Mouse (Mus musculus) stomach, embryonic 14.5 days (tissue): ENCODE results near the gene 1700029P11Rik. TPM values are rescaled to one million over a fixed set of nuclear protein-coding genes. Genes with fewer than 3 reads are reported as not detected.

Experiments
- ATAC-seq: fragments of 200-750 bp; cut with Nextera tagmentation; 2 replicates; pipeline ENCODE4 v1.8.0; 2017; ENCODE audit warnings: low read depth, moderate TSS enrichment; ENCODE audit not compliant: insufficient number of reproducible peaks, insufficient read depth, low FRiP score
- H3K27ac ChIP-seq: fragments of 300-500 bp; sonication (generic); 2 replicates; pipeline ENCODE4 v1.5.1; 2014; ENCODE audit warnings: mild to moderate bottlenecking, low read length, moderate library complexity, mixed read lengths
- H3K27me3 ChIP-seq: fragments of 300-500 bp; sonication (generic); 2 replicates; pipeline ENCODE4 v1.6.1; 2014; ENCODE audit warnings: low read length, control low read depth, mixed read lengths; ENCODE audit not compliant: control insufficient read depth, insufficient read depth
- H3K36me3 ChIP-seq: fragments of 300-500 bp; sonication (generic); 2 replicates; pipeline ENCODE4 v1.6.1; 2014; ENCODE audit warnings: mild to moderate bottlenecking, control low read depth, low read length, moderate library complexity, mixed read lengths; ENCODE audit not compliant: control insufficient read depth, insufficient read depth
- H3K4me1 ChIP-seq: fragments of 300-500 bp; sonication (generic); 2 replicates; pipeline ENCODE4 v1.6.1; 2014; ENCODE audit warnings: low read length, control low read depth, mixed read lengths; ENCODE audit not compliant: control insufficient read depth, insufficient read depth
- H3K4me2 ChIP-seq: fragments of 300-500 bp; sonication (generic); replicated peaks from 2 replicates; pipeline ENCODE4 v1.6.1; 2014; ENCODE audit warnings: low read depth, low read length, control low read depth
- H3K4me3 ChIP-seq: fragments of 300-500 bp; sonication (generic); 2 replicates; pipeline ENCODE4 v1.5.1; 2014; ENCODE audit warnings: low read depth, low read length, control low read depth
- H3K9ac ChIP-seq: fragments of 300-500 bp; sonication (generic); replicated peaks from 2 replicates; pipeline ENCODE4 v1.6.1; 2014; ENCODE audit warnings: low read depth, mild to moderate bottlenecking, control low read depth, low read length, moderate library complexity, mixed read lengths
- H3K9me3 ChIP-seq: fragments of 300-500 bp; sonication (generic); 2 replicates; pipeline ENCODE4 v1.6.1; 2016; ENCODE audit warnings: low read depth, low read length, control low read depth; ENCODE audit not compliant: control insufficient read depth
- WGBS: fragments of 180-500 bp; shearing (Covaris S2); extraction: QIAGEN DNeasy Blood & Tissue Kit; methylation state at CpG from one replicate; pipeline ENCODE4 v1.1.7; 2014; 5-methylcytosine and 5-hydroxymethylcytosine counted together
- polyA plus RNA-seq: library from polyadenylated mRNA; unstranded; fragments of >200 nt; fragmentation: Nextera tagmentation; extraction: Ambion mirVana; gene quantifications from 2 replicates; pipeline ENCODE4 v1.2.1, GENCODE M21; 2014

The 1700029P11Rik gene
- polyA plus RNA-seq, 1 experiment from 2014 or later: not detected

DNA sequence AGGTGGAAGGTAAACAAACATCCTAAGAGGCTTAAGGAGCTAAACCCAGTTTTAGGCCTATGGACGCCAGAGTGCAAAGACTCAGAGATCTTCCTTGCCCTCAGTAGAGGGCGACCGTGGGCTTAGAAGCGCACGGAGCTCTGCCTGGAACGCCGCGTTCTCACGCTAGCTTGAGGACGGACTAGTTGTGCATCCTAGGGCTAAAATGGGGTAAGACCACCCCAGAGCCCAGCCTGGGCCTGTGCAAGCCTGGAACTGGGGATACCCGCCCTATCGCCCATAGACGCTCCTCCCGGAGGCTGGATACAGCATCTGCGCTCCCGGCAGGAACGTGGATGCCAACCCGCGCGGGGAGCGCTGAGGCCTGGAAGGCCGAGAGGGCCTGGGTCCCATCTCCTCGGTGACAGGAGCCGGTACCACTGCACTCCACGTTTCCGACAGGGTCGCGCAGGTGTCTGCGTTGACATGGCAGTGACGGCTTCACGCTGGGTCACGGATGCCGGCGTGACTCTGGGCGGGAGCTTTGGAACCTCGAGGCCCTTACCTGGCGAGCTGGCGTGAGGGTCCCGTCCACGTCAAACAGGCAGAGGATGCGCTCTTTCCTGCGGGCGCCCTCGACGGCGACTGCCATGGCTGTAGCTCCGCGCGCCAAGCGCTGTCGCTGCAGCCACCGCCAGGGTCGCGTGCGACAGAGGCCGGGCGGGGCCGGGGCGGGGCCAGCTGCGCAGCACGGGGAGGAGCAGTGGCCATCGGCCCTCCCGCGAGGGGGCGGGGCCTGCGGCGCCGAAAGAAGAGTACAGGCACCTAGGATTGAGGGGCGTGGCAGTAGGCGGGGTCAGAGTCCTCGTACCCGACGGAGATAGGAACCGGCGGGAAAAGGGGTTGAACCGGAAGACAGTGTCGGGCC is 19.9 kb upstream of the 1700029P11Rik start, which contains the start of gene Pmm1:
Pmm1 (minus strand) TSS at position 760 of the 907 bp plus-strand sequence.
- H3K4me2 ChIP-seq: peak within 1 kb of the TSS; percentile 89
- H3K4me3 ChIP-seq: peak within 1 kb of the TSS; percentile 51
- ATAC-seq: peak; percentile 97
- under 1% methylated on average over 77 of the region's 77 CpGs for WGBS
- H3K36me3 ChIP-seq: 0 out of 2 replicates have a peak, but pooled peaks cover 1% of the 10 kb centered on the region
- H3K27ac ChIP-seq: peak within 1 kb of the TSS; percentile 4; the same call in 1 of the 2 replicates
- no peaks in the 10 kb centered on the region for H3K4me1 ChIP-seq
- peak within 1 kb of the TSS; percentile 34; the same call in 1 of the 2 replicates for H3K9ac ChIP-seq
- no peaks in the 10 kb centered on the region for H3K27me3 ChIP-seq
- no peaks in the 10 kb centered on the region for H3K9me3 ChIP-seq

DNA sequence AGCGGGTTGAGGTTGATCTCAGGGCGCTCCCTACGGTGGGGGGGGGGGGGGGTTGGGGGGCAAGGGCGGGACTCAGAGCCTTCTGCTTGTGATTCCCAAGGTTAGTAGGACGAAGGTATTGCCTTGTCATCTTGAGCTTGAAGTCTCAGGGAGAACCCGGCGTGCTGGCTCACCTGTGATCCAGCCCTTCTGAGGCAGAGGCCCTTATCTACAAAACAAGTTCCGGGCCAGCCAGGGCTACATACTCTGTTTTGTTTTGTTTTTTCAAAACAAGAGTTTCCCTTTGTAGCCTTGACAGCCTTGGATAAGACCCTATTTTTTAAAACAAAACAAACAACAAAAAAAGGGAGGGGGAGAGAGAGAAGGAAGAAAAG is 19.3 kb upstream of the 1700029P11Rik start:
- no peaks in the 10 kb centered on the region for H3K4me1 ChIP-seq
- H3K9me3 ChIP-seq: no peaks in the 10 kb centered on the region
- peak overlapping the region; percentile 51 for H3K4me3 ChIP-seq
- WGBS: 2% methylated on average over 7 of the region's 8 CpGs
- no peak overlapping the region for H3K9ac ChIP-seq
- no peaks in the 10 kb centered on the region for H3K36me3 ChIP-seq
- ATAC-seq: no peak
- H3K4me2 ChIP-seq: peak overlapping the region; percentile 89
- no peak overlapping the region for H3K27ac ChIP-seq
- no peaks in the 10 kb centered on the region for H3K27me3 ChIP-seq

DNA sequence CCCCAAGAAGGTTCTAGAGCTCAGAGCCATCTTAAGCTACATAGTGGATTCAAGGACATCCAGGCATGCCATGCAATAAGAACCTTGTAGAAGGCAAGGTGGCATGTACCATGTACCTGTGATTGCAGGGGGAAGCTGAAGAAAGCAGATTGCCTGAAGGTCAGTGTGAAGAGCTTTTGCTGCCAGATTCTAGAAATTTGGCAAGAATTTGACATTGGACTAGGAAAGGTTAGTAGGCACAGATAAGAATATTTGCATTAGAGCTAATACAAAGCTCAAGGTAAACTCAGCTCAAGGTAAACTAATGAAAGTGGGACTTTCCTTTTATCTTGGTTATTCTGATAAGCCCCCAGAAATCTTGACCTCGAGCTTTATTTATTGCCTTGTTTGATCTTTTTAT is 16.1 kb upstream of the 1700029P11Rik start:
- Histone ChIP-seq H3K9me3 (no peaks in the 10 kb centered on the region), H3K27ac (no peak overlapping the region), H3K4me1 (no peaks in the 10 kb centered on the region), H3K9ac (no peak overlapping the region), H3K4me2 (no peak overlapping the region), H3K27me3 (no peaks in the 10 kb centered on the region), H3K4me3 (no peak overlapping the region), H3K36me3 (no peaks in the 10 kb centered on the region)
- ATAC-seq: no peak
- 33% methylated on average over 1 of the region's 1 CpGs for whole genome bisulfite sequencing

DNA sequence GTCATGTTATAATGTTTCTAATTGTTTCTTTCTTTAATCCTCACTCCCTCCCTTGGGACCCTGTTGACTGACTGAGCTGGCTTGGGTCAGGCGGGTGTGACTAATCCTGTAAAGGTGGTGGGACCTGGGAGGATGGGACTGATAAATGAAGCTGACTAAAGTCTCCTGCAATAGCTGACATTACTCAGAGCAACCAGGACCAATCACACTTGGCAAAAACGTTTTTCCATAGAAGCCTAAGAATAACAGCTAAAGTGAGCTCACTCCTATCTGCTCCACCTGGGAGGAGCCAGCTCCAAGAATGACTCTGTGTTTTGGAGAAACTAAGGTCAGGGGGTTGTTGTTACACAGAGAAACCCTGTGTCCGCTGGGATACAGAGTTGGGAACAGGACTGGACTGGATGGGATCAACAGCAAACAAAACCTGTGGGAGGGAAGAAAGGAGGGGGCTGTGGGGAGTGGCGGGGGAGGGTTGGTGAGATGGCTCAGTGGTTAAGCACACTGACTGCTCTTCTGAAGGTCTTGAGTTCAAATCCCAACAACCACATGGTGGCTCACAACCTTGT is 15.3 kb upstream of the 1700029P11Rik start:
- no peak for ATAC-seq
- Histone ChIP-seq H3K27ac (no peak overlapping the region), H3K4me2 (no peak overlapping the region), H3K36me3 (no peaks in the 10 kb centered on the region), H3K9ac (no peak overlapping the region), H3K9me3 (no peaks in the 10 kb centered on the region), H3K4me3 (no peak overlapping the region), H3K27me3 (no peaks in the 10 kb centered on the region), H3K4me1 (no peaks in the 10 kb centered on the region)
- WGBS: 64% methylated on average over 4 of the region's 4 CpGs

DNA sequence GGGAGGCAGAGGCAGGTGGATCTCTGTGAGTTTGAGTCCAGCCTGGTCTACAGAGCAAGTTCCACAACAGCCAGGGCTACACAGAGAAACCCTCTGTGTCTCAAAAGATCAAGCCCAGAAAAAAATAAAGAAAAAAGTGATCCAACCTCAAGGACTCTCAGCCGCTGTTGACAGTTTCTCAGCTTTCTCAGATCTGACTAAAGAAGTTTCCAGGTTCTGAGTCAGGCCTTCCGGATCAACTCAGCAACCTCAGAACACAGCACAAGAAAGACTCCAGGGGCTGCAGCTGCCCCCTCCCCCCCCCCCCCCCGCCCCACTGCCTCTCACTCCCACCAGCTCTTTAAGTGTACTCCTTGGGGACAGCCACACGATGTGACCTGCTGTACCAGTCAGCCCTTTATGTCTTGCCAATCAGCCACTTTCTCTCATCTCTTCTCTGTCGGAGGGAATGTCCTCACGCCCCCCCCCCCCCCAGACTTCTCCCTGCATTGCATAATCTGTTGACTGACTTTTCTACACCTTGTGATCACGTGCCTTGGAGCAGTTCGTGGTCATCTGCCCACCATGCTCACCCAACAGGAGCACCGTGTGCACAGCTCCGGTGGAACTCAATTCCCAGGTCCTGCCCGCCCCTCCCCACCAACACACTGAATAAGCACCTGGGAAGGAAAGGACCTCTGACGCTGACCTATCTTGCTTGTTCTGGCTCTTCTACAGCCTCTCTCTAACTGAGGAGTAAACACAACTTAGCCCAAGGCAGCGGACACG is 14.1 kb upstream of the 1700029P11Rik start:
- H3K36me3 ChIP-seq: no peaks in the 10 kb centered on the region
- H3K9ac ChIP-seq: no peak overlapping the region
- no peaks in the 10 kb centered on the region for H3K4me1 ChIP-seq
- H3K4me3 ChIP-seq: no peak overlapping the region
- H3K27ac ChIP-seq: no peak overlapping the region
- H3K27me3 ChIP-seq: no peaks in the 10 kb centered on the region
- no peaks in the 10 kb centered on the region for H3K9me3 ChIP-seq
- 74% methylated on average over 13 of the region's 14 CpGs for WGBS
- no peak for ATAC-seq
- no peak overlapping the region for H3K4me2 ChIP-seq

DNA sequence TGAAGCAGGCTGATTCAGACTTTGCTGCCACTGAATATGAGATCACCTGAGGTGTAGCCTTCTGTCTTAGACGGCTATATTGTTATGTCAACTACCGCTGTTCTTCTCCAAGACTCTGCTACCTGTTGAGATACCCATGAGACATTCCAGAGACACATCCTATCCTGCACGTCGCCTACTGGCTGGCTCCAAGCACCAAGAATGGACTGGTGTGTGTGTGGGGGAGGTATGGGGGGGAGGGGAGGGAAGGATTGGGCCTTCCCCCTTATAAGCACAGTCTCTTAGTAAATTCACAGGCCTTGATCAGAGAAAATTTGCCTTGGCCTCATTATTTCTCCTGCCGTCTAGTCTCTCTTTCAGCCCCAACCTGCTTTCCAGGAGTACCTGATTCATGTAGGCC is 12.5 kb upstream of the 1700029P11Rik start:
- Histone ChIP-seq H3K4me3 (no peak overlapping the region), H3K9ac (no peak overlapping the region), H3K27me3 (no peaks in the 10 kb centered on the region), H3K4me1 (no peaks in the 10 kb centered on the region), H3K4me2 (no peak overlapping the region), H3K36me3 (no peaks in the 10 kb centered on the region), H3K27ac (no peak overlapping the region), H3K9me3 (no peaks in the 10 kb centered on the region; the same call in 1 of the 2 replicates)
- no peak for ATAC-seq
- 88% methylated on average over 5 of the region's 5 CpGs for WGBS

DNA sequence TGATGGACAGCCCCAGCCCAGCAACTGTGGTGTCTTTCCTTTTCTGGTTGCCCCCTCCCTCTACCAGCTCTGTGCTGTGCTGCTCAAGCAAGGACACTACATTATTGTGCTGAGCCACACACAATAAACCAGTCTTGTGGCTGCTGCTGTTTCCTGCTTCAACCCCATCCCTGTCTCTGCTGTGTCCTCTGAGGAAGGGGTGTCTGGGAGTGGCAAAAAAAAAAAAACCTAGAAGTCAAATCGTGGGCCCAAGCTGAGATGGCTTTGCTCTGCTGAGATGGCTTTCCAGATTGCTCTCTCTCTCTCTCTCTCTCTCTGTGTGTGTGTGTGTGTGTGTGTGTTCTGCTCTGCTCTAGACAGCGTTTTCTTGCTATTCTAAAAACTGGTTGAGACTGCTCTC is 11.9 kb upstream of the 1700029P11Rik start:
- 52% methylated on average over 2 of the region's 2 CpGs for WGBS
- Histone ChIP-seq H3K36me3 (no peaks in the 10 kb centered on the region), H3K4me1 (no peaks in the 10 kb centered on the region), H3K27me3 (no peaks in the 10 kb centered on the region), H3K4me3 (no peak overlapping the region), H3K9me3 (no peaks in the 10 kb centered on the region; the same call in 1 of the 2 replicates), H3K27ac (no peak overlapping the region), H3K4me2 (no peak overlapping the region), H3K9ac (no peak overlapping the region)
- ATAC-seq: no peak

DNA sequence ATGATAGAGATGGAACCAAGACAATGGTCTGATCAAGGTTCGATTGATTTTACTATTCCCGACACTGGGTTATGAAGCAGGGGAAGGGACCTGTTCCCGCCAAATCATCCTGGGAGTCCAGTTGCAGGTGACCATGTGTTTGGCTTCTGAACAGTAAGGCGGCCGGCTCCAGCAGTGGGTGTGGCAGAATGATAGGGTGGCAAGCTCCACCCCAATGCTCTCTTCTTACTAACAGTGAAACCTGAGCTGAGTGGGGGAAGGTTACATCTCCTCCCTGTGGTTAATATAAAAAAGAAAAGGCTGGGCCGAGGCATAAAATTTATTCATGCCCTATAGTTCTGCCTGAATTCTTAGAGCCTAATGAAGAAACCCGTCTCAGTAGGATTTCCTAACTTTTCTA is 11.2 kb upstream of the 1700029P11Rik start:
- no peaks in the 10 kb centered on the region; the same call in 1 of the 2 replicates for H3K9me3 ChIP-seq
- H3K4me2 ChIP-seq: no peak overlapping the region
- no peak for ATAC-seq
- WGBS: 49% methylated on average over 7 of the region's 7 CpGs
- H3K27me3 ChIP-seq: no peaks in the 10 kb centered on the region
- H3K4me1 ChIP-seq: no peaks in the 10 kb centered on the region
- H3K9ac ChIP-seq: no peak overlapping the region
- H3K27ac ChIP-seq: no peak overlapping the region
- H3K4me3 ChIP-seq: no peak overlapping the region
- H3K36me3 ChIP-seq: no peaks in the 10 kb centered on the region
